Comparison of ENCODE assay signal across 8 mouse cellular contexts in genomic region chr12:47164031-47164717, GRCm38 (mm10).
DNase-seq lines count a peak whose midpoint lies in the region; ATAC-seq and TF ChIP-seq lines count a peak whose summit lies in the region.

No protein-coding gene starts in this region.

- peak; percentile 95 for DNase-seq in brain, embryonic 14.5 days (ENCODE audit: low read depth)
- DNase-seq in cerebellum, postnatal 14 days, result peak; percentile 78 to 84
- peak; percentile 14 to 47 for DNase-seq in frontal cortex, postnatal 25 days (ENCODE audit: low spot score in 2 of 2)
- DNase-seq in left cerebral cortex, adult 8-10 months (ENCODE audit: low spot score in 2 of 2), result peak; percentile 34 to 74
- no peak for DNase-seq in thymus, adult 18-20 months
- DNase-seq in spleen, postnatal 14 days (ENCODE audit: low spot score in 2 of 2), result no peak

- WGBS in hindbrain, embryonic 13.5 days, result 19% methylated on average over 15 of the region's 15 CpGs
- 8% methylated on average over 15 of the region's 15 CpGs for WGBS in midbrain, embryonic 16.5 days

- no peaks in the 10 kb centered on the region for H3K36me3 ChIP-seq in hindbrain, embryonic 13.5 days
- H3K36me3 ChIP-seq in midbrain, embryonic 16.5 days (ENCODE audit: control insufficient read depth, insufficient read depth, low read length), result no peaks in the 10 kb centered on the region

- no peak for TF ChIP-seq POLR2A in brain, embryonic 14.5 days (IDR thresholded peaks at IDR 0.05; ENCODE audit: borderline replicate concordance, extremely low read depth, insufficient read depth, insufficient read length, poor library complexity, severe bottlenecking)

- peak overlapping the region; percentile 47 for H3K4me2 ChIP-seq in hindbrain, embryonic 13.5 days
- peak overlapping the region; percentile 52 for H3K4me2 ChIP-seq in midbrain, embryonic 16.5 days (ENCODE audit: low read length)

- H3K27ac ChIP-seq in hindbrain, embryonic 13.5 days, result peak overlapping the region; percentile 80
- H3K27ac ChIP-seq in midbrain, embryonic 16.5 days (ENCODE audit: low read length), result peak overlapping the region; percentile 72

- peak overlapping the region; percentile 21 for H3K9ac ChIP-seq in hindbrain, embryonic 13.5 days
- peak overlapping the region; percentile 39; the same call in 1 of the 2 replicates for H3K9ac ChIP-seq in midbrain, embryonic 16.5 days (ENCODE audit: low read depth, low read length)

- ATAC-seq in hindbrain, embryonic 13.5 days (ENCODE audit: low FRiP score), result peak; percentile 82
- peak; percentile 91 for ATAC-seq in midbrain, embryonic 16.5 days

- no peaks in the 10 kb centered on the region for H3K27me3 ChIP-seq in hindbrain, embryonic 13.5 days
- H3K27me3 ChIP-seq in midbrain, embryonic 16.5 days (ENCODE audit: control insufficient read depth, insufficient read depth, low read depth, low read length), result no peaks in the 10 kb centered on the region

- no peaks in the 10 kb centered on the region for H3K9me3 ChIP-seq in hindbrain, embryonic 13.5 days
- no peaks in the 10 kb centered on the region for H3K9me3 ChIP-seq in midbrain, embryonic 16.5 days (replicated peaks; ENCODE audit: control insufficient read depth, low read length, poor library complexity, severe bottlenecking)

- peaks cover 24% of the 10 kb centered on the region for H3K4me1 ChIP-seq in hindbrain, embryonic 13.5 days (replicated peaks)
- peaks cover 17% of the 10 kb centered on the region; the same call in 1 of the 2 replicates for H3K4me1 ChIP-seq in midbrain, embryonic 16.5 days (ENCODE audit: control insufficient read depth, insufficient read depth, low read length)

- no peak for TF ChIP-seq CTCF in brain, embryonic 14.5 days (IDR thresholded peaks at IDR 0.05; ENCODE audit: borderline replicate concordance, extremely low read depth, insufficient read depth, insufficient read length)

- peak overlapping the region; percentile 8 for H3K4me3 ChIP-seq in hindbrain, embryonic 13.5 days
- peak overlapping the region; percentile 28 for H3K4me3 ChIP-seq in midbrain, embryonic 16.5 days (ENCODE audit: low read depth, low read length)

Comparison
In these comparisons a context has a peak if more than half of its experiments do, and no peak if none do; other contexts are left out.
1. DNase-seq: peak in brain, embryonic 14.5 days (single experiment), cerebellum, postnatal 14 days (2 of 2), frontal cortex, postnatal 25 days (2 of 2) and left cerebral cortex, adult 8-10 months (2 of 2); none in thymus, adult 18-20 months (0 of 2) and spleen, postnatal 14 days (0 of 2).